Mouse (Mus musculus) left cerebral cortex, postnatal 36 days (tissue): ENCODE data around the gene Zfp579. TPM values are rescaled to one million over a fixed set of nuclear protein-coding genes. Genes with fewer than 3 reads are reported as not detected.
A peak's percentile ranks its signal among the peaks of the same experiment; 100 is the strongest.
"Not testable (repeated sequence)": the region's sequence is repeated elsewhere in the genome, so short reads cannot be mapped to it uniquely, and the experiment has no call there.

Source experiments
- DNase-seq, 2 experiments: peaks; one replicate each; pipeline ENCODE4 v3.0.0; 2021 to 2022; ENCODE audit warnings: low spot score in 2 of 2, mixed read lengths in 1 of 2
- intact Hi-C: fragments of 180-260 bp; cut with DNase I; formaldehyde crosslinking; loops from one replicate; pipeline ENCODE4 v1.15.1; 2025
- total RNA-seq, 2 experiments: library from RNA; stranded (reverse); gene quantifications; 2 replicates each; pipeline ENCODE4 v1.2.3; 2021

Gene Zfp579
- total RNA-seq, 2 experiments from 2014 or later = 30.9 to 31.3 TPM

DNA sequence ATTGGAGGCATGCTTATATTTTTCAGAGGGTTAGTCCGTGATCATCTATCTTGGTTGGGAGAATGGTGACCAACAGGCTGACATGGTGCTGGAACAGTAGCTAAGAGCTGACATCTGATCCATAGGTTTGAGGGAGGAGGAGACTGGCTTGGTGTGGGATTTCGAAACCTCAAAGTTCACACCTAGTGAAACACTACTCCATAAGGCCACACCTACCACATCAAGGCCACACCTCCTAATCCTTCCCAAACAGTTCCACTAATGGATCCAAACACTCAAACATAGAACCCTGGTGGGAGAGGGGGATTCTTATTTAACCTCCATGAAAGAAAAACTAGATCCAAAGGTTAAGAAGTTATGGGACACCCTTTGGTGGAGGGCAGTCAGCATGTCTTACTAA lies 21.0 kb upstream of the Zfp579 start:
- no peak for DNase-seq
- intact Hi-C loops = no loop called here

DNA sequence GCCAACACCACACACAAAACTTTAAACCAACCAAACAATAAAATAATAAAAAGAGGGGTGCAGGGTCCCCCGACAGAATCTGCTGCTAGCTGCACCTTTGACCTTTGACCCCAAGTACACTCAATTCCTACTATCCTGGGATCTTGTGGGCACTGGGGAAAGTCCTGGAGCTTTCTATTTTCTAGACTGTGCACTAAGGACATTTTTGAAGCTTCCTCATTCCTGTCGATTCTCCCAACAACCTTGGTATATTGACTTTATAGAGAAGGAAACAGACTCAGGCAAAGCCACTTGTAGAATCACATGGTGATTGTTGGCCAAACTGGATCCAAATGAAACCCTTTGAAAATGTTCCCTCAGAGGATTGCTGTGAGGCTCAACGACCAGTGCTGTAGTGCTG lies 20.1 kb upstream of the Zfp579 start:
- DNase-seq = no peak
- intact Hi-C loops = no loop called here

DNA sequence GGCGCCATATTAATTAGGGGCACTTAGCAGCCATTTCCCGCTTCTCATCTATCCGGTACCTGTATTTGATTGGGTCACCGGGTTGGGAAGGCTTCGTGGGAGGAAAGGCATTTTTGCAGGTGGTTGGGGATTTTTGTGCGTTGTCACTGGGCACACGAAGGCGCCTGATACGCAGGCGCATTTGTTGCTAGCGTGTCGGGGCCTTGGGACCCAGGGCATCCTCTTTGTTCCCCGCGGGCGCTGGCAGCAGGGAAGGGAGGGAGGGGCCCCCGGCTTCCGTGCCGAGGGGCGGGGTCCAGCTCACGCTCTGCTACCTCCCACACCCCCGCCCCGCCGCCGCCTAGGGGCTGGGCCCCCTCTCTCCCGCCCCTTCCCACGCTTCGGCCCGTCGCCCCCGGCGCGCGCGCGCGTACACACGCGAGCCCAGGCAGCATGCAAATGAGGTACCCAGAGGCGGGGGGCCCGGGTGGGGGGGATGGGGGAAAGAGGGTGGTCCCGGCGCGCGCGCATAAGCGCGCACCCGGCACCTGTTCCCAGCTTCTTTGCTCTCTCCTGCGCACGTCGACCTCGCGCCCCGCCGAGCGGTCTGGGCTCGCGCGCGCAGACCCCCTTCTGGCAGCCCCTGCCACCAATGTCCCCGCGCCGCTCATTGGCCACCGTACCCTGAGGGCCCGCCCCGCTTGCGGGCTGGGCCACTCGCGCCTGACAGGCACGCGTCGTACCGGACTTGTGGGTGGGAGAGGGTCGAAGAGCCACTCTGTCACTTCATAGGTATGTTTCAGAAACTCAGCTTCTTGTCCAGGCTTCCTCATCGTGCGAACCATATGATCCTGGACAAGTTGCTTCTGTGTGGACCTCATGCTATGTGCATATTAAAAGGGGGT lies 19.4 kb upstream of the Zfp579 start, which contains the start of gene Gm44973:
Gene Gm44973 (plus strand): TSS at position 379 of the 884 bp plus-strand sequence.
- intact Hi-C loops = no loop called here
- DNase-seq = peak; percentile 90 to 91

GRCm38 (mm10) chr7:5014251-5015117 lies 18.5 kb upstream of the Zfp579 start, which contains the start of the genes Zfp524 and Fiz1:
TSS of gene Zfp524 (plus strand) at chr7:5014415.
TSS of gene Fiz1 (minus strand) at chr7:5014697.
- intact Hi-C loops = loop anchor here (1.0 kb wide), 1 partner anchor 18 kb away; the partner anchor contains the start of gene Zfp579
- DNase-seq = peak; percentile 94 to 97

- intact Hi-C loops = no loop called here
- DNase-seq = no peak
These were observed 16.9 kb upstream of the Zfp579 start for GRCm38 (mm10) chr7:5012681-5013513.

GRCm38 (mm10) chr7:5008229-5008628 lies 12.3 kb upstream of the Zfp579 start:
- intact Hi-C loops = no loop called here
- DNase-seq = no peak

DNA sequence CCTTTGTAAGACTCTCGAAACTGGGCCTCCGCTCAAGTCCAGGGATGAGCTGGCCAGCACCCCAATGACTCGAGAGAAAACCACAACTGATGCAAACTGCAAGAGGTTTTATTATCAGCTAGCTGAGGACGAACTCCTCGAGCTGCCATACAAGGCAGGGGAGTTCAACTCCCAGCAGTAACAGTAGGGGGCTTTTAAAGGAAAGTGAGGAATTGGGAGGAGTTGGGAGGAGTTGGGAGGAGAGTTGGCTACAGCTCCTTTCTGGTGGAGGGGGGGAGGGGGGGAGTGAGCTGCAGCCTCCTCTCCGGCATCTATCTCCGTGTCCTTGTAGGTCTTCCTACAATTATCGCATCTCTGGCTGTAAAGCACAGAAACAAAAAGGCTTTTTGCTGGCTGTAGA lies 6.9 kb upstream of the Zfp579 start:
- intact Hi-C loops, DNase-seq: not testable (repeated sequence)

DNA sequence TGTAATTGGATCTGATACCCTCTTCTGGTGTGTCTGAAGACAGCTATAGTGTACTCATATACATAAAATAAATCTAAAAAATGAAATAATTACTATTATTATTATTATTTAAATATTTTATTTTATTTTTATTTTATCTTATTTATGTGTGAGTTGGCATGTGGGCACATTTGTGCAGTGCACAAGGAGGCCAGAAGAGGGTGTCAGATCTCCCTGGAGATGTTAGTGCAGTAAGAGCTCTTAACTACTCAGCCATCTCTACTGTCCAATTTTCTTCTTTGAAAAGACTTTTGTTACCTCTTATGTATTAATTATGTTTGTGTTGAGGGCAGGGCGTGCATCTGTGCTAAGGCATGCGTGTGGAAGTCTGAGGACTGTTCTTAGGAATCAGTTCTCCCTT lies 3.9 kb upstream of the Zfp579 start:
- no peak for DNase-seq
- intact Hi-C loops = loop anchor here (5.0 kb wide), 1 partner anchor 58 kb away; no protein-coding TSS in a partner anchor

DNA sequence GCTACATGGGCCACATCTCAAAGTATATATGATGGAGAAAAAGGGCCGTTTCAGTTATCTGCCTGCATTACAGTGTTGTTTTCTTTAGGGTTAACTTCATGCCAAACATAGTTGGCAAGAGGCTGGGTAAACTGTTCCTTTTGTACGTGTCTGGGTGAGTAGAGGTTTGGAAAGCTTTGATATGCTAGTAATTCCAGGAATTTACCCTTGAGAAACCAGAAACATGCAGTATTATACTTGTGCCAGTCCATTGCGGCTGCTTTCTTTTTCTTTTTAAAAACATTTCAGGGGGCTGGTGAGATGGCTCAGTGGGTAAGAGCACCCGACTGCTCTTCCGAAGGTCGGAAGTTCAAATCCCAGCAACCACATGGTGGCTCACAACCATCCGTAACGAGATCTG lies 976 bp upstream of the Zfp579 start:
- intact Hi-C loops = loop anchor here (1.0 to 5.0 kb wide), 2 partner anchors 17 to 55 kb away; partner anchors contain the start of genes Fiz1 and Zfp524

DNA sequence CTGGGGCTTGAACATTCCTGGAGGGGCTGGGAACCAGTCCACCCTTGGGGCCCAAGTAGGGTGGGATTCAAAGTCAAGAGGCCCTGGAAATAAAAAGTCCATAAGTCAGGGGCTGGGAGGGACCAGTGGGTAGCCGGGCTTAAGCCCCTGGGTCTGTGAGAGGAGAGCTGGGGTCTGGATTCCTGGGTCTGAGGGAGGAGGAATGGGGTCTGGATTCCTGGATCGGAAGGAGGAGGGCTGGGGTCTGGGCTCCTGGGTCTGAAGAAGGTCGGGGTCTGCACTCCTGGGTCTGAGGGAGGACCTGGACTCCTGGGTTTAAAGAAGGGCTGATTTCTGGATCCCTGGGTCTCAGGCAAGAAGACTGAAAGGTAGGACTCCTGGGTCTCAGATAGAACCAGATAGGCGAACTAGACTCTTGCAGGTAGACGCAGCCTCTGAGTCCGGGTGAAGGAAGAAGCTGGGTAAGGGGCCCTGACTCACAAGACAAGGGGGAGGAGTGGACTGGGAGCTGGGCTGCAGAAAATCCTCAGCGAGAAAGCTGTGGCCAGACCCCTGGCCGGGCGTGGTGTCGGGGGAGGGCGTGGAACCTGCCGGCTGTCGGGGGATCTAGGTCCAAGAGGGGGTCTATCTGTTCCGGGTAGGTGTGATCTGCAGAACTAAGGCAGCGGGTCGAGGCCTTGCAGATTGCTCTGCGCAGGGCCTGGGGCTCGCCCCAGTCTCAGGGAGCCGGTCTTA lies 523 bp downstream of the Zfp579 start:
- no peak for DNase-seq
- intact Hi-C loops = loop anchor here (1.0 to 5.0 kb wide), 2 partner anchors 19 to 53 kb away; partner anchors contain the start of genes Fiz1 and Zfp524

More for the DNA sequence above, 976 bp upstream of the Zfp579 start:
- DNase-seq = no peak

DNA sequence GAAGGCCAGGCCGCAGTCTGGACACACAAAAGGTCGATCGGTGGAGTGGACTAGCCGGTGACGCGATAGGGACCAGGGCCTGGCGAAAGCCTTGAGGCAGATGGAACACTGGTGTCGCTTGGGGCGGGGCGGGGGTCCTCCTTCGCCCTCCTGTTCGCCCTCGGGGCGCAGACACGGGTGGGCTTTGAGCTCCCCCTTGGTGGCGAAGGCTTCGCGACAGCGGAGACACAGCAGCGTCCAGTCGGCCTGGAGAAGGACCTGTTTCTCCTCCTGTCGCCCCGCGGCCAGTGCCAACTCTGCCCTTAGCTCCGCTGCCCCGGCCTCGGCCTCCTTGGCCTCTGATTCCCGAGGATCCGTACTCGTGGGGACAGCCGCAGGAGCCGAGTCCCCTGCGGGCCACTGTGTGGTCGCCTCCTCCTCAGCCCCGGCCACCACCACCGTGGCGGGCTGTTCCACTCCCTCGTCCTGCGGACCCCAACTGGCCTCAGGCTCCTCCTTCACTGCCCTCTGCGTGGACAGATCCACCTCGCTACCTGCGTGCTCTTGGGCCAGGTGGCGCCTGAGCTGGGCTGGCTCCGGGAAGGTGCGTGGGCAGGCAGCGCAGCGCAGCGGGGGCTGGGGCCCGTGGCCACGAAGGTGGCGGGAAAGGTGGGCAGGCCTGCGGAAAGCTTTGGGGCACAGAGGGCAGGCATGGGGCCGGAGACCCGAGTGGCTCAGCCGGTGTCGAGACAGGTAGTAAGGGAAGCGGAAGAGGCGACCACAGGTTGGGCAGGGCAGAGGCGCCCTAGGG lies 1.8 kb downstream of the Zfp579 start:
- DNase-seq = no peak

DNA sequence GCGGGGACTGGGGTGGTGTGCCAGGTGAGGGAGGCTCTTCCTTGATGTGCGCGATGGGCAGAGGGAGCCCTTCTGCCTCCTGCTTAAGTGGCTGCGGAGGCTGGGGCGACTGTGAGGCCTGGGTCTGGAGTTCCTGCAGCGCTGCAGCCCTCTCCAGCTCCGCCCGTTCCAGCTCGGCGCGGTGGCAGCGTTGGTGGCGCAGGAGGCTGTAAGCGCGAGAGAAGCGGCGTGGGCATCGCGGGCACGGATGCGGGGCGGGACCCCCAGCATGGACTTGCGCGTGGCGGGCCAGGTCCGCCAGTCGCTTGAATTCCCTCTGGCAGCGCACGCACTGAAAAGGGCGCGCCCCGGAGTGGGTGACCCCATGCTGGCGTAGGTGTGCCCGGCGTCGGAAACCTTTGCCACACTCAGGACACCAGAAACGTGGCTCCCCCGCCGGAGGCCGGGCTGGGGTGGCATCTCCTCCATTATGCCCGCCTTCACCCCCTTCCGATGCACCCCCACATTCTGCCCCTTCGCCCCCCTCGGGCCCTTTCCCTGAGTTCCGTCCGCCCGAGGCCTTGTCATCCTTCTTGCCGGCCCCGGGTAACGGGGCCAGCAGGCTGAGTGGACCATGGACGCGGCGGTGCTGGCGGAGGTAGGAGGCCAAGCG lies 2.5 kb downstream of the Zfp579 start:
- no peak for DNase-seq
- intact Hi-C loops = no loop called here

More for the DNA sequence above, 1.8 kb downstream of the Zfp579 start:
- intact Hi-C loops = no loop called here

DNA sequence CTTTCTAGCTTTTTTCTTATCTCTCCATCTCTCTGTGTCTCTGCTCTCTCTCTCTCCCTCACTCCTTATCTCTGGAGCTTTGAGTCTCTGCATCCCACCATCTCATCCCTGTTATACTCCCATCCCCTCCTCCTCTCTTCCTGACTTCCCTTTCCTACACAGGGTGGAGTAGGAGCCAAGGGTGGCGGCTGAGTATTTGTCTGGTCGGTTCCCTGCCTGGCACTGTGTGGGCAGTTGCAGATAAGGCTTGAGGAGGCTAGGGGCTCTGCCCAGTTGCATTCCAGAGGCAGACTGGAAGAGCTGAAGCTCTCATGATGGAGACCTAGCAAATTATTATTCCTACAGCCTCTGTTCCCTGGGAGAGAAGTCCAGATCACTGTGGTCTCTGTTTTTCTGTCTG lies 7.7 kb downstream of the Zfp579 start:
- no peak for DNase-seq
- intact Hi-C loops = no loop called here

GRCm38 (mm10) chr7:4976832-4977231 lies 19.1 kb downstream of the Zfp579 start:
- no peak for DNase-seq
- intact Hi-C loops = no loop called here

- intact Hi-C loops = no loop called here
- no peak for DNase-seq
These were observed 20.5 kb downstream of the Zfp579 start for GRCm38 (mm10) chr7:4975455-4975854.

- no peak for DNase-seq
- intact Hi-C loops = no loop called here
These were observed 23.5 kb downstream of the Zfp579 start for GRCm38 (mm10) chr7:4972321-4973047.

GRCm38 (mm10) chr7:4971710-4972109 lies 24.2 kb downstream of the Zfp579 start:
- intact Hi-C loops = no loop called here
- DNase-seq = no peak
